Mouse (Mus musculus) heart, embryonic 16.5 days (tissue): ENCODE measurements around the gene Gm5460. TPM values are rescaled to one million over a fixed set of nuclear protein-coding genes. Genes with fewer than 3 reads are reported as not detected.

Source experiments
- ATAC-seq: fragments of 200-750 bp; cut with Nextera tagmentation; replicated peaks from 2 replicates; pipeline ENCODE4 v1.8.0; 2017; ENCODE audit warnings: moderate number of reproducible peaks; ENCODE audit not compliant: insufficient read depth, low FRiP score; ENCODE audit errors: extremely low read depth
- H3K27ac ChIP-seq: fragments of 300-500 bp; sonication (generic); 2 replicates; pipeline ENCODE4 v1.5.1; 2014; ENCODE audit warnings: mild to moderate bottlenecking, low read length, control low read depth, moderate library complexity
- H3K27me3 ChIP-seq: fragments of 300-500 bp; sonication (generic); 2 replicates; pipeline ENCODE4 v1.6.1; 2014; ENCODE audit warnings: low read length, mixed read lengths; ENCODE audit not compliant: control insufficient read depth, insufficient read depth
- H3K36me3 ChIP-seq: fragments of 300-500 bp; sonication (generic); 2 replicates; pipeline ENCODE4 v1.6.1; 2014; ENCODE audit not compliant: control insufficient read depth, insufficient read depth
- H3K4me1 ChIP-seq: fragments of 300-500 bp; sonication (generic); 2 replicates; pipeline ENCODE4 v1.6.1; 2014; ENCODE audit warnings: low read length, mixed read lengths; ENCODE audit not compliant: control insufficient read depth, insufficient read depth
- H3K4me2 ChIP-seq: fragments of 300-500 bp; sonication (generic); 2 replicates; pipeline ENCODE4 v1.6.1; 2014; ENCODE audit warnings: low read depth, mild to moderate bottlenecking, control low read depth, low read length
- H3K4me3 ChIP-seq: fragments of 300-500 bp; sonication (generic); 2 replicates; pipeline ENCODE4 v1.5.1; 2014; ENCODE audit warnings: mild to moderate bottlenecking, control low read depth, low read length
- H3K9ac ChIP-seq: fragments of 300-500 bp; sonication (generic); 2 replicates; pipeline ENCODE4 v1.6.1; 2014; ENCODE audit warnings: low read length, control low read depth
- H3K9me3 ChIP-seq: fragments of 300-500 bp; sonication (generic); replicated peaks from 2 replicates; pipeline ENCODE4 v1.6.1; 2016; ENCODE audit warnings: low read length; ENCODE audit not compliant: control insufficient read depth
- WGBS: fragments of 180-500 bp; shearing (Covaris S2); extraction: QIAGEN DNeasy Blood & Tissue Kit; methylation state at CpG from one replicate; pipeline ENCODE4 v1.1.7; 2014; 5-methylcytosine and 5-hydroxymethylcytosine counted together
- polyA plus RNA-seq: library from polyadenylated mRNA; unstranded; fragments of >200 nt; fragmentation: Nextera tagmentation; extraction: Ambion mirVana; gene quantifications from 2 replicates; pipeline ENCODE4 v1.2.1, GENCODE M21; 2015

Gene Gm5460
- polyA plus RNA-seq, 1 experiment from 2014 or later = not detected

- Histone ChIP-seq H3K4me3 (no peak overlapping the region), H3K4me1 (0 out of 2 replicates have a peak, but pooled peaks cover 2% of the 10 kb centered on the region), H3K27me3 (no peaks in the 10 kb centered on the region), H3K27ac (no peak overlapping the region), H3K9me3 (no peaks in the 10 kb centered on the region), H3K36me3 (no peaks in the 10 kb centered on the region), H3K4me2 (no peak overlapping the region), H3K9ac (no peak overlapping the region)
- WGBS = 30% methylated on average over 6 of the region's 6 CpGs
- ATAC-seq = no peak
Measured at GRCm38 (mm10) chr14:33997427-33997826, 19.1 kb upstream of the Gm5460 start.

- no peak overlapping the region for H3K4me2 ChIP-seq
- ATAC-seq = no peak
- H3K4me1 ChIP-seq = no peaks in the 10 kb centered on the region
- no peaks in the 10 kb centered on the region for H3K9me3 ChIP-seq
- no peak overlapping the region for H3K27ac ChIP-seq
- H3K36me3 ChIP-seq = no peaks in the 10 kb centered on the region
- no peak overlapping the region for H3K4me3 ChIP-seq
- H3K27me3 ChIP-seq = no peaks in the 10 kb centered on the region
- H3K9ac ChIP-seq = no peak overlapping the region
Measured at GRCm38 (mm10) chr14:34000076-34000475, 16.5 kb upstream of the Gm5460 start.

GRCm38 (mm10) chr14:34001445-34001844 lies 15.1 kb upstream of the Gm5460 start:
- Histone ChIP-seq H3K4me1 (no peaks in the 10 kb centered on the region), H3K36me3 (no peaks in the 10 kb centered on the region), H3K27ac (no peak overlapping the region), H3K9ac (no peak overlapping the region), H3K27me3 (no peaks in the 10 kb centered on the region), H3K4me2 (no peak overlapping the region), H3K4me3 (no peak overlapping the region), H3K9me3 (no peaks in the 10 kb centered on the region)
- ATAC-seq = no peak

GRCm38 (mm10) chr14:34002358-34002757 lies 14.2 kb upstream of the Gm5460 start:
- Histone ChIP-seq H3K9ac (no peak overlapping the region), H3K4me2 (no peak overlapping the region), H3K27me3 (no peaks in the 10 kb centered on the region), H3K4me3 (no peak overlapping the region), H3K27ac (no peak overlapping the region), H3K9me3 (no peaks in the 10 kb centered on the region), H3K4me1 (no peaks in the 10 kb centered on the region), H3K36me3 (no peaks in the 10 kb centered on the region)
- 70% methylated on average over 5 of the region's 5 CpGs for WGBS
- ATAC-seq = no peak

GRCm38 (mm10) chr14:34015063-34015462 lies 1.5 kb upstream of the Gm5460 start, which contains the start of gene Gm30083:
TSS of gene Gm30083 (minus strand) at chr14:34015182.
- no peaks in the 10 kb centered on the region for H3K4me1 ChIP-seq
- WGBS = 69% methylated on average over 3 of the region's 3 CpGs
- H3K4me3 ChIP-seq = no peak within 1 kb of the TSS
- no peaks in the 10 kb centered on the region for H3K9me3 ChIP-seq
- no peak for ATAC-seq
- no peak within 1 kb of the TSS for H3K27ac ChIP-seq
- no peaks in the 10 kb centered on the region for H3K36me3 ChIP-seq
- no peak within 1 kb of the TSS for H3K4me2 ChIP-seq
- no peak within 1 kb of the TSS for H3K9ac ChIP-seq
- no peaks in the 10 kb centered on the region for H3K27me3 ChIP-seq

GRCm38 (mm10) chr14:34016938-34017337 lies 380 bp downstream of the Gm5460 start:
- Histone ChIP-seq H3K4me3 (no peak overlapping the region), H3K4me1 (no peaks in the 10 kb centered on the region), H3K9ac (no peak overlapping the region), H3K27me3 (no peaks in the 10 kb centered on the region), H3K4me2 (no peak overlapping the region), H3K36me3 (no peaks in the 10 kb centered on the region), H3K9me3 (no peaks in the 10 kb centered on the region), H3K27ac (no peak overlapping the region)
- 77% methylated on average over 2 of the region's 2 CpGs for WGBS
- no peak for ATAC-seq

- Histone ChIP-seq H3K4me2 (peak overlapping the region; percentile 4; the same call in 1 of the 2 replicates), H3K9ac (no peak overlapping the region), H3K36me3 (no peaks in the 10 kb centered on the region), H3K27me3 (no peaks in the 10 kb centered on the region), H3K27ac (peak overlapping the region; percentile 57; the same call in 1 of the 2 replicates), H3K9me3 (0 out of 2 replicates have a peak, but pooled peaks cover 4% of the 10 kb centered on the region), H3K4me1 (peaks cover 6% of the 10 kb centered on the region; the same call in 1 of the 2 replicates), H3K4me3 (no peak overlapping the region)
- WGBS = 18% methylated on average over 2 of the region's 2 CpGs
- ATAC-seq = peak; percentile 81
Measured at GRCm38 (mm10) chr14:34026710-34027109, 10.2 kb downstream of the Gm5460 start.

GRCm38 (mm10) chr14:34033841-34034610 lies 17.5 kb downstream of the Gm5460 start:
- H3K4me1 ChIP-seq = no peaks in the 10 kb centered on the region
- 85% methylated on average over 8 of the region's 8 CpGs for WGBS
- H3K9me3 ChIP-seq = no peaks in the 10 kb centered on the region
- H3K4me3 ChIP-seq = no peak overlapping the region
- H3K36me3 ChIP-seq = no peaks in the 10 kb centered on the region
- no peak overlapping the region for H3K4me2 ChIP-seq
- no peak for ATAC-seq
- H3K9ac ChIP-seq = no peak overlapping the region
- H3K27me3 ChIP-seq = no peaks in the 10 kb centered on the region
- H3K27ac ChIP-seq = no peak overlapping the region

GRCm38 (mm10) chr14:34041241-34041640 lies 24.7 kb downstream of the Gm5460 start:
- 78% methylated on average over 4 of the region's 4 CpGs for WGBS

More at GRCm38 (mm10) chr14:34041241-34041640, 24.7 kb downstream of the Gm5460 start:
- ATAC-seq = no peak
- H3K27ac ChIP-seq = no peak overlapping the region
- no peaks in the 10 kb centered on the region for H3K36me3 ChIP-seq
- H3K27me3 ChIP-seq = no peaks in the 10 kb centered on the region
- H3K9me3 ChIP-seq = no peaks in the 10 kb centered on the region
- H3K4me2 ChIP-seq = no peak overlapping the region
- H3K9ac ChIP-seq = no peak overlapping the region
- no peak overlapping the region for H3K4me3 ChIP-seq
- H3K4me1 ChIP-seq = no peaks in the 10 kb centered on the region
